Mouse (Mus musculus) forebrain, embryonic 10.5 days (tissue): ENCODE data around the gene Itga8. TPM values are rescaled to one million over a fixed set of nuclear protein-coding genes. Genes with fewer than 3 reads are reported as not detected.

Experiments used
- DNase-seq: peaks from one replicate; pipeline ENCODE4 v3.0.0-alpha.2; 2017; ENCODE audit warnings: low spot score; ENCODE audit errors: extremely low spot score
- H3K27ac ChIP-seq: fragments of 300-500 bp; sonication (generic); 2 replicates; pipeline ENCODE4 v1.5.1; 2016; ENCODE audit warnings: mild to moderate bottlenecking
- H3K27me3 ChIP-seq: fragments of 300-500 bp; sonication (generic); 2 replicates; pipeline ENCODE4 v1.6.1; 2016; ENCODE audit warnings: mild to moderate bottlenecking; ENCODE audit not compliant: poor library complexity, severe bottlenecking
- H3K36me3 ChIP-seq: fragments of 300-500 bp; sonication (generic); replicated peaks from 2 replicates; pipeline ENCODE4 v1.6.1; 2016; ENCODE audit warnings: mild to moderate bottlenecking, moderate library complexity
- H3K4me1 ChIP-seq: fragments of 300-500 bp; sonication (generic); 2 replicates; pipeline ENCODE4 v1.6.1; 2016
- H3K4me3 ChIP-seq: fragments of 300-500 bp; sonication (generic); 2 replicates; pipeline ENCODE4 v1.5.1; 2016; ENCODE audit warnings: mild to moderate bottlenecking, moderate library complexity
- H3K9me3 ChIP-seq: fragments of 300-500 bp; sonication (generic); 2 replicates; pipeline ENCODE4 v1.6.1; 2016; ENCODE audit warnings: mild to moderate bottlenecking, moderate library complexity
- whole genome bisulfite sequencing: fragments of 180-500 bp; shearing (Covaris S2); methylation state at CpG from one replicate; pipeline ENCODE4 v1.1.7; 2016; 5-methylcytosine and 5-hydroxymethylcytosine counted together
- polyA plus RNA-seq: library from polyadenylated mRNA; unstranded; fragments of >200 nt; fragmentation: Nextera tagmentation; extraction: Ambion mirVana; gene quantifications from 2 replicates; pipeline ENCODE4 v1.2.1, GENCODE M21; 2016

The Itga8 gene
- polyA plus RNA-seq, 1 experiment from 2014 or later: 8.2 TPM

GRCm38 (mm10) chr2:12317343-12317742 lies 15.6 kb upstream of the Itga8 start:
- 83% methylated on average over 5 of the region's 5 CpGs for WGBS
- H3K27ac ChIP-seq: no peak overlapping the region

GRCm38 (mm10) chr2:12316361-12316760 lies 14.6 kb upstream of the Itga8 start:
- Histone ChIP-seq H3K9me3 (no peaks in the 10 kb centered on the region), H3K4me3 (no peak overlapping the region), H3K36me3 (no peaks in the 10 kb centered on the region), H3K27me3 (no peaks in the 10 kb centered on the region), H3K4me1 (peaks cover 9% of the 10 kb centered on the region), H3K27ac (no peak overlapping the region)
- DNase-seq: no peak
- WGBS: 32% methylated on average over 7 of the region's 7 CpGs

More at GRCm38 (mm10) chr2:12317343-12317742, 15.6 kb upstream of the Itga8 start:
- Histone ChIP-seq H3K4me3 (no peak overlapping the region), H3K27me3 (no peaks in the 10 kb centered on the region), H3K4me1 (peaks cover 9% of the 10 kb centered on the region), H3K9me3 (no peaks in the 10 kb centered on the region), H3K36me3 (no peaks in the 10 kb centered on the region)
- DNase-seq: no peak

GRCm38 (mm10) chr2:12314028-12314427 lies 12.3 kb upstream of the Itga8 start:
- Histone ChIP-seq H3K9me3 (no peaks in the 10 kb centered on the region), H3K4me1 (peaks cover 9% of the 10 kb centered on the region), H3K27ac (no peak overlapping the region), H3K4me3 (no peak overlapping the region), H3K36me3 (no peaks in the 10 kb centered on the region), H3K27me3 (no peaks in the 10 kb centered on the region)
- no peak for DNase-seq
- WGBS: 89% methylated on average over 6 of the region's 6 CpGs

- H3K4me3 ChIP-seq: no peak overlapping the region
- no peak for DNase-seq
Measured at GRCm38 (mm10) chr2:12308466-12308865, 6.7 kb upstream of the Itga8 start.

GRCm38 (mm10) chr2:12307311-12307710 lies 5.6 kb upstream of the Itga8 start:
- Histone ChIP-seq H3K27ac (no peak overlapping the region), H3K36me3 (no peaks in the 10 kb centered on the region), H3K9me3 (no peaks in the 10 kb centered on the region), H3K27me3 (peaks cover 3% of the 10 kb centered on the region; the same call in 1 of the 2 replicates), H3K4me1 (0 out of 2 replicates have a peak, but pooled peaks cover 5% of the 10 kb centered on the region), H3K4me3 (no peak overlapping the region)
- DNase-seq: no peak

More at GRCm38 (mm10) chr2:12308466-12308865, 6.7 kb upstream of the Itga8 start:
- no peak overlapping the region for H3K27ac ChIP-seq
- no peaks in the 10 kb centered on the region for H3K9me3 ChIP-seq
- no peaks in the 10 kb centered on the region for H3K27me3 ChIP-seq
- H3K4me1 ChIP-seq: 0 out of 2 replicates have a peak, but pooled peaks cover 5% of the 10 kb centered on the region
- H3K36me3 ChIP-seq: no peaks in the 10 kb centered on the region

GRCm38 (mm10) chr2:12305064-12305650 lies 3.4 kb upstream of the Itga8 start:
- Histone ChIP-seq H3K36me3 (no peaks in the 10 kb centered on the region), H3K27ac (no peak overlapping the region), H3K4me1 (peaks cover 15% of the 10 kb centered on the region; the same call in 1 of the 2 replicates), H3K9me3 (no peaks in the 10 kb centered on the region), H3K4me3 (no peak overlapping the region), H3K27me3 (peaks cover 18% of the 10 kb centered on the region)
- no peak for DNase-seq
- WGBS: 91% methylated on average over 9 of the region's 9 CpGs

GRCm38 (mm10) chr2:12300449-12301228 lies 1.1 kb downstream of the Itga8 start:
- H3K9me3 ChIP-seq: no peaks in the 10 kb centered on the region
- H3K27ac ChIP-seq: peak overlapping the region; percentile 89; the same call in 1 of the 2 replicates
- peaks cover 9% of the 10 kb centered on the region; the same call in 1 of the 2 replicates for H3K4me1 ChIP-seq
- peak overlapping the region; percentile 81 for H3K4me3 ChIP-seq
- peaks cover 28% of the 10 kb centered on the region for H3K27me3 ChIP-seq
- H3K36me3 ChIP-seq: no peaks in the 10 kb centered on the region
- 74% methylated on average over 15 of the region's 15 CpGs for WGBS
- no peak for DNase-seq

GRCm38 (mm10) chr2:12297287-12297686 lies 4.4 kb downstream of the Itga8 start:
- WGBS: 87% methylated on average over 5 of the region's 5 CpGs
- Histone ChIP-seq H3K27me3 (peaks cover 25% of the 10 kb centered on the region), H3K9me3 (no peaks in the 10 kb centered on the region), H3K27ac (no peak overlapping the region), H3K4me1 (peaks cover 9% of the 10 kb centered on the region; the same call in 1 of the 2 replicates), H3K36me3 (no peaks in the 10 kb centered on the region), H3K4me3 (no peak overlapping the region)
- no peak for DNase-seq

GRCm38 (mm10) chr2:12295150-12295549 lies 6.6 kb downstream of the Itga8 start:
- no peaks in the 10 kb centered on the region for H3K4me1 ChIP-seq
- H3K4me3 ChIP-seq: no peak overlapping the region
- DNase-seq: no peak
- no peaks in the 10 kb centered on the region for H3K36me3 ChIP-seq
- H3K9me3 ChIP-seq: no peaks in the 10 kb centered on the region
- H3K27ac ChIP-seq: no peak overlapping the region
- WGBS: 90% methylated on average over 6 of the region's 6 CpGs
- peaks cover 10% of the 10 kb centered on the region for H3K27me3 ChIP-seq

- Histone ChIP-seq H3K4me3 (no peak overlapping the region), H3K36me3 (no peaks in the 10 kb centered on the region), H3K27me3 (0 out of 2 replicates have a peak, but pooled peaks cover 2% of the 10 kb centered on the region), H3K27ac (no peak overlapping the region), H3K9me3 (no peaks in the 10 kb centered on the region), H3K4me1 (no peaks in the 10 kb centered on the region)
- DNase-seq: no peak
- 59% methylated on average over 3 of the region's 3 CpGs for WGBS
Measured at GRCm38 (mm10) chr2:12294060-12294459, 7.7 kb downstream of the Itga8 start.

GRCm38 (mm10) chr2:12293458-12293857 lies 8.3 kb downstream of the Itga8 start:
- H3K27me3 ChIP-seq: no peaks in the 10 kb centered on the region
- H3K36me3 ChIP-seq: no peaks in the 10 kb centered on the region
- no peaks in the 10 kb centered on the region for H3K4me1 ChIP-seq
- no peaks in the 10 kb centered on the region for H3K9me3 ChIP-seq
- H3K4me3 ChIP-seq: no peak overlapping the region
- DNase-seq: no peak
- 86% methylated on average over 8 of the region's 8 CpGs for WGBS
- no peak overlapping the region for H3K27ac ChIP-seq

GRCm38 (mm10) chr2:12292023-12292820 lies 9.5 kb downstream of the Itga8 start:
- no peak overlapping the region for H3K4me3 ChIP-seq
- no peak for DNase-seq
- H3K4me1 ChIP-seq: no peaks in the 10 kb centered on the region
- H3K9me3 ChIP-seq: no peaks in the 10 kb centered on the region
- no peaks in the 10 kb centered on the region for H3K36me3 ChIP-seq
- H3K27me3 ChIP-seq: no peaks in the 10 kb centered on the region
- WGBS: 68% methylated on average over 8 of the region's 8 CpGs
- H3K27ac ChIP-seq: no peak overlapping the region
